Mouse (Mus musculus): Measurements from ENCODE around the gene Dnaaf3.
A peak's percentile ranks its signal among the peaks of the same experiment; 100 is the strongest.
"Not testable (repeated sequence)": the region's sequence is repeated elsewhere in the genome, so short reads cannot be mapped to it uniquely, and the experiment has no call there.

Dnaaf3 gene

GRCm38 (mm10) chr7:4532005-4532729 lies at the start of gene Dnaaf3:
Dnaaf3 (minus strand) TSS chr7:4532453.
- DNase-seq (ENCODE audit: low spot score in 2 of 2): peak; percentile 67 to 76

- DNase-seq (ENCODE audit: low spot score in 2 of 2): not testable (repeated sequence)
Observed at GRCm38 (mm10) chr7:4581481-4581880, 49.2 kb upstream of the Dnaaf3 start.

GRCm38 (mm10) chr7:4572361-4572760 lies 40.1 kb upstream of the Dnaaf3 start:
- not testable (repeated sequence) for DNase-seq (ENCODE audit: low spot score in 2 of 2)

DNA sequence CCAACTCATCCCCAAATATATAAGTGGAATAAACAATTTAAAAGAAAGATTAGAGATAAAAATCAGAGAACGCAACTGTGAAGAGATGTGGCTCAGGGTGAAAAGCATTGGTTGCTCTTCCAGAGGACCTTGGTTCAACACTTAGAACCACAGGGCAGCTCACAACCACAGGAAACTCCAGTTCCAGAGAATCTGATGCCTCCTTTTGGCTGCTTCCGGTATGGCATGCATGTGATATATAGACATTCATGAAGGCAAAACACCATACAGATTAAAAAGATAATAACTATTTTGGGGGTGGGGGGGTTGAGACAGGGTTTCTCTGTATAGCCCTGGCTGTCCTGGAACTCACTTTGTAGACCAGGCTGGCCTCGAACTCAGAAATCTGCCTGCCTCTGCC lies 30.4 kb upstream of the Dnaaf3 start:
- peak in 1 of 2 experiments; percentile 33 for DNase-seq (ENCODE audit: low spot score in 2 of 2)

DNA sequence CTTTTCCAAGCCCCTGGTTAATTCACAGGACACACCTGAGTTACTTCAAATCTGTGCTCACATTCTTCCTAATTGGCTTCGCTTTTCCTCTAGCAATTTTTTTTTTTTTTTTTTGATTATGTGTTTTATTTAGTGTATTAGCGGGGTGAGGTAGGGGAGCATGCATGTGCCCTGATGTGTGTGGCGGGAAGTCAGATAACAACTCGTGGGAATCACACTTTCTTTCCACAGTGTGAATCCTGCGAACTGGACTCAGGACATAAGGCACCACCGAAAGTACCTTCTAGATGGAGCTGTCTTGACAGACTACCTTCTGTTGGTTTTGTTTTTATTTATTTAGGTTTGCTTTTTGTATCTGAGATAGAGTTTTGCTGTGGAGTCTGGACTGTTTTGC lies 24.9 kb upstream of the Dnaaf3 start:
- no peak for DNase-seq (ENCODE audit: low spot score in 2 of 2)

- peak in 1 of 2 experiments; percentile 43 for DNase-seq (ENCODE audit: low spot score in 2 of 2)
Observed at GRCm38 (mm10) chr7:4556256-4557166, 24.3 kb upstream of the Dnaaf3 start.

GRCm38 (mm10) chr7:4547221-4547641 lies 15.0 kb upstream of the Dnaaf3 start, which contains the start of gene Syt5:
Syt5 (minus strand) TSS chr7:4547541.
- DNase-seq (ENCODE audit: low spot score in 2 of 2): no peak

- peak in 1 of 2 experiments; percentile 50 for DNase-seq (ENCODE audit: low spot score in 2 of 2)
Observed at GRCm38 (mm10) chr7:4546591-4547131, 14.4 kb upstream of the Dnaaf3 start.

DNA sequence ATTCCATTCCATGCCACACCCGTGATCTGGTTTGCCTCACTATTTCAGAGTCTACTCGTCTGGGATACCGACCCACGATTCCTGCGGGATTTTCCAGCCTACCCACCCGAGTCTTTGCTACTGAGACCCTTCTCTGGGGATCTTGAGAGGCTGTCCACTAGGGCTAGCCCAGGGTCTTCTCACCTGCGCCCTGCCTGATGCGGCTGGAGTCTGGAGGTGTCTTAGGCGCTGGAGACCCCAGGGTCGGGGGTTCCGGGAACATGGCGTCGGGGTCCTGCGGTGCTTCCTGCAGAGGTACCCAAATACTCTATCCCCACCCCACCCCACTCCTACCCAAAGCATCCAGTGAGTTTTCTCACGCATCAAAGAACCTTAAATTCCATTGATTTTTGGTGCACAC lies 13.8 kb upstream of the Dnaaf3 start:
- DNase-seq (ENCODE audit: low spot score in 2 of 2): no peak

- no peak for DNase-seq (ENCODE audit: low spot score in 2 of 2)
Observed at GRCm38 (mm10) chr7:4542013-4542412, 9.8 kb upstream of the Dnaaf3 start.

DNA sequence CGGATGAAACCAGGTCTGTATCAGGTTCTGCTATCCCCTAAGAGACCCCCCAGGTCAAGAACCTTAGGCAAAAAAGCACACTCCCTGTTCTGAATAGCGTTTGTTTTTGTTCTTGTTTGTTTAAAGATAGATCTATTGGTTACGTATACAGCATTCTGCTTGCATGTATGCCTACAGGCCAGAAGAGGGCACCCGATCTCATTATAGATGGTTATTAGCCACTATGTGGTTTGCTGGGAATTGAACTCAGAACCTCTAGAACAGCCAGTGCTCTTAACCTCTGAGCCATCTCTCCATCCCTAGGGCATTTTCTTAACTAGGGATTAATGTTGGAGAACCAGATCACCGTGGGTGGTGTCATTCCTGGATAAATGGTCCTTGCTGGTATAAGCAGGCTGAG lies 9.1 kb upstream of the Dnaaf3 start:
- no peak for DNase-seq (ENCODE audit: low spot score in 2 of 2)

DNA sequence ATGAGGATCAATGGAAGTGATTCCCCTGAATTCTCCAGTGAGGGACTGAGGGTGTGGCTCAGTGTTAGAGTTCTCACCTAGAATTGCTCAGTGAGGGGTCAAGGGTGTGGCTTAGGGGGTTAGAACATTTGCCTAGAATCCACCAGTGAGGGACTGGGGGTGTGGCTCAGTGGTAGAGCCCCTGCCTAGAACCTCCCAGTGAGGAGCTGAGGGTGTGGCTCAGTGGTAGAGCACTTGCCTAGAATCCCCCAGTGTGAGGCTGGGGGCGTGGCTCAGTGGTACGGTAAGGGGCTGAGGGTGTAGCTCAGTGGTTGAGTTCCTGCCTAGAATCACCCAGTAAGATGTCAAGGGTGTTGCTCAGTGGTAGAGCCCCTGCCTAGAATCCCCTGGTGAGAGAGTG lies 6.8 kb upstream of the Dnaaf3 start:
- DNase-seq (ENCODE audit: low spot score in 2 of 2): no peak

DNA sequence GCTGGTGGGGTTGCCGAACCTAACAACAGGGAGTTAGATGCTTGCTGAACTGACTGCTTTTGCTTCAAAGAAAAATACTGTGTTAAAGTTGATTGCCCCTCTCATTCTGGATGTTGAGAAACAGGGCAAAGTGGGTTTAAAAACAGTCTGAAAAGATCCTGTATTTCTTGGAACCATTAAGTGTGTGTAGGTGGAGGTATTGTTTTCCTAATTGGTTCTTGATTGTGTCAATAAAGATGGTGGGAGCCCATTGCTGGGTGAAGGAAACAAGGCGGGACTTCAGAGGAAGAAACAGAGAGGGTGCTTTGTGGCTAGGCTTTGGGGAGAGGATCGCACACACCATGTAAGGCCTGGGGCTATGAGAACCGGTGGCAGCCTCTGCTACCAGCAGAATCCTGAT lies 4.9 kb upstream of the Dnaaf3 start:
- no peak for DNase-seq (ENCODE audit: low spot score in 2 of 2)

DNA sequence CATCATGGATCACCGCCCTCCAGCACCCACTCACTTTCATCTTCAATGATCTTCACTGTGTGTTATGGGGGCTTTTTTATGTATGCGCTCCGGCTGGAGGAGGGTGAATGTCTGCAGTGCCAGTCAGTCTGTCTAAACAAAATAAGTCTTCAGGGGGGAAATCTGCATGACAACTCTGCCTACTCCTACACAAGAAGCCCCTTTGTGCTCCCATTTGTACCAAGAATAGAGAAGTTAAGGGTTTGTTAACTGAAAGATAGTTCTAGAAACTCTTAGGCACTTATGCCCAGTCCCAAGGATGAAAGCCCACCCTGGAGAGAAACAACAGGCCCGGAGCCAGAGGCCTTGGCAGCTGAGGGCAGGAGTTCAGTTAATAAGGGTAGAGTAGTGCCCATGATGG lies 4.1 kb upstream of the Dnaaf3 start:
- no peak for DNase-seq (ENCODE audit: low spot score in 2 of 2)

DNA sequence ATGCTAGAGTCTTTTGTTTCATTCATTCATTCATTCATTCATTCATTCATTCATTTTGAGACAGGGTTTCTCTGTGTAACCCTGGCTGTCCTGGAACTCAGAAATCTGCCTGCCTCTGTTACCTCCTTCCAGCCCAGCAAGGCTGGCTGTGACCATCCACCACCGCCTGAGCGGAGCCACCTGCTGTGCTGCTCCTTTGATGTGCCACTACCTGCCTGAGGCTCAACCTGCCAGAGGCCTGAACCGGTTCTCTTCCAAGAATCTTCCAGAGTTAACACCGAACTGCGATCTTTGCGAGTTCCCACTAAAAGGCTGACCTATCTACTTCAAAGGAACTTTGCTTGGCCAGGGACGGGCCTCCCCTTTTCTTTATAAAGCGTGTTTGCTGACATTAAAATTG lies 2.1 kb downstream of the Dnaaf3 start:
- not testable (repeated sequence) for DNase-seq (ENCODE audit: low spot score in 2 of 2)

GRCm38 (mm10) chr7:4527302-4527689 lies 5.0 kb downstream of the Dnaaf3 start:
- DNase-seq (ENCODE audit: low spot score in 2 of 2): no peak

- DNase-seq (ENCODE audit: low spot score in 2 of 2): peak; percentile 73 to 84
Observed at GRCm38 (mm10) chr7:4526341-4527301, 5.6 kb downstream of the Dnaaf3 start.

DNA sequence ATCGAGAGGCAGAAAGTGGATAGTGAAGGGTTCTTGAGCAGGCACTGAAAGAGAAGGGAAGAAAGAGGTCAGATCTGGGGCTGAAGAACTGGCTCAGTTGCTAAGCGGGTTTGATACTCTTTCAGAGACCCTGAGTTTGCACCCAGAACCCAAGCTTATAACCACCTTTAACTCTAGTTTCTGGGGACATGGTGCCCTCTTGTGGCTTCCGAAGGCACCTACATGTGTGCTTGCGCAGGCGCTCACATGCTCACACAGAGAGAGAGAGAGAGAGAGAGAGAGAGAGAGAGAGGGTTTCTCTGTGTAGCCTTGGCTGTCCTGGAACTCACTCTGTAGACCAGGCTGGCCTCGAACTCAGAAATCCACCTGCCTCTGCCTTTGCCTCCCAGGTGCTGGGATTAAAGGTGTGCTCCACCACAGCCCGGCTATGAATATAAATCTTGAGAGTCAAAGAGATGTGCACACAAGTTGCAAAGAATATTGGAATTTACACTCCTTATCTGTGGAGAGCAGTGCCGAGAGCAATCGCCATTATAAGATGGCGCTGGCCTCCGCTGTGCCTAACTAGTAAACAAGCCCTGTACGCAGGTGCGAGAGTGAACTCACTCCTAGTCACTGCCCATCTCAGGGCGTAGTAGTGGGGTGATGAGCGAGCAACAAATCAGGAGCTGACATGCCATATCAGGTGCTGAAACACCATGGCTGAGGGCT lies 7.9 kb downstream of the Dnaaf3 start, which contains the start of gene Tnni3:
Gene Tnni3 (minus strand): TSS at position 18 of the 711 bp plus-strand sequence.
- not testable (repeated sequence) for DNase-seq (ENCODE audit: low spot score in 2 of 2)

DNA sequence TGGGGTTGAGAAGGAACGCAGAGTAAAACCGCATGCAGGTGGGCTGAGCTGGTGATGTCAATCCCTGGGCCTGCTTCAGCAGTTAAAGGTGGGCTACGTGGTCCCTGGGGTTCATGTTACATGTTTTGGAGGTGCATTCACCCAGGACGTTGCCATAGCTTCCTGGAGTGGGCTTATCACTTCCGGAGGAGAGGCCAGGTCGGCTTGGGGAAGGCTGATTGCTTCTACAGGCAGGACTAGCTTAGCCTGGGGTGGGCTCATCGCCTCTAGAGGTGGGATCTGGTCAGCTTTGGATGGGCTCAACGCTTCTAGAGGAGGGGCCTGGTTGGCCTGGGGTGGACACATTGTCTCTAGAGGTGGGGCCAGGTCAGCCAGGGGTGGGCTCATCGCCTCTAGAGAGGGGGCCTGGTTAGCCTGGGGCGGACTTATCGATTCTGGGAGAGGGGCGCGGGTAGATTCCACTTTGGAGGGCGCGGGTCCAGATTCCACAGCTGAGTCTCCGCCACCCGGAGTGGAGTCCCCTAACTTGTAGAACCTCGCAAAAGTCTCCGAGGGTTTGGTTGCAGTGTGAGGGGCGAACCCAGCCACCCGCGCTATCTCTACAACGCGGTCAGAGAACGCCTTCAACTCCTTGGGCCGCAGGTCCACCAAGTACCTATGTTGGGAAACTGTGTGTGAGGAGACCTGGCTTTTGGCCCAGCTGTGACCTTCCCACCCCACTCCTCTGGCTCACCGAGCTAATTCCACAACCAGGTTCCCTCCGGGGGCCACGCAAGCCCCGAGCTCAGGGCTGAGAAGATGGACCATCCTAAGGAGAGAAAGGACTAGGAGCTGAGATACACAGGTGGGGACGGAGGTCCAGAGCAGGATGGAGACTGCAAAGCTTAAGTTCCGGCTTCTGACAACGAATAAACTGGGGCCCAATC lies 8.8 kb downstream of the Dnaaf3 start:
- DNase-seq (ENCODE audit: low spot score in 2 of 2): no peak

Data from urinary bladder, postnatal 4 days (tissue).